Mouse (Mus musculus) central nervous system, embryonic 11.5 days (tissue): ENCODE data around the gene Thoc5. TPM values are rescaled to one million over a fixed set of nuclear protein-coding genes. Genes with fewer than 3 reads are reported as not detected.

Source experiments
- polyA plus RNA-seq: library from polyadenylated mRNA; depleted of rRNA; stranded (reverse); fragments of >200 nt; gene quantifications from 2 replicates; pipeline ENCODE4 v1.2.3, GENCODE M21; 2012; rRNA removed

The Thoc5 gene
- polyA plus RNA-seq = 56.6 and 58.4 TPM in 2 replicates

DNA sequence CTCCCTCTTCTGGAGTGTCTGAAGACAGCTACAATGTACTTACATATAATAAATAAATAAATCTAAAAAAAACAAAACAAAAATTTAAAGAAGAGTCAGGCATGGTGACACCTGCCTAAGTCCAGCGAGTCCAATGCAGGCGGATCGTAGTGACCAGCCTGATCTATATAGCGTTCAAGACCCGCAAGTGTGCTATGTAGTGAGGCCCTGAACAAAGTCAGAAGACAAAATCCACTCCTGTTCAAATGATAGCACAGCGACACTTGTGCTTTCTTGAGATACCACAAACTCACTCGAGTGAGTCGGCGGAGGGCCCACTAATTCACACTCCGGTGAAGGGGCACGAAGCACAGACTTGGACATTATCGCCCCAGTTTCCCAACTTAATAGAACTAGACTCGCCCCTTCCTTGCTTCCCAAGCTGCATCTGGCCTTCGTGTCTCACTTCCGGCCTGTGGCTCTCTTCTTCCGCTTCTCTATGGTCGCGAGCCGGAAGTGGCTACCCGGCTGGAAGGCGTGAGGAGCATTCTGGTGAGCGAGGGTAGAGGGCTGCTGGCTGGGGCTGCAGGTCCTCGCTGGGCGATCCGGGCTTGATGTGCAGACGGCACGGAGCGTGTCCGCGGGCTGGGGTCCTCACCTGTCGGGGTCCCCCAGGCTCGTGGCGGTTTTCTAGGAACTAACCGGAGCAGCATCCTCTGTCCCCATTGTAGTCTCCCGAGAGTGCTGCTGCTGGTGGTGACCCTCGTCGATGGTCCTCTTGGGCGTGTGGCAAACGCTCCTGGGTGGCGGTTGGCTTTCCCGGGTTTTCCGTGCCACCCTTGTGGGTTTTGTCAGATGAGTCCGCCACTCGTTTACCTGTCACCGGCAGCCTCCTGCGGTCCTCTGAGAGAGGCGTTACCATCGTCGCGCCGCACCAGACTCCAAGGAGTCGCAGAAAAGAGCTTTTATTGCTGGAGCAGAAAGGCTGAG lies at the start of gene Thoc5:
Gene Thoc5 (plus strand): TSS at position 473 of the 969 bp plus-strand sequence.

GRCm38 (mm10) chr11:4849258-4849943 lies 45.7 kb upstream of the Thoc5 start, which contains the start of gene Nf2:
Gene Nf2, minus strand, starts transcription at chr11:4849536.

DNA sequence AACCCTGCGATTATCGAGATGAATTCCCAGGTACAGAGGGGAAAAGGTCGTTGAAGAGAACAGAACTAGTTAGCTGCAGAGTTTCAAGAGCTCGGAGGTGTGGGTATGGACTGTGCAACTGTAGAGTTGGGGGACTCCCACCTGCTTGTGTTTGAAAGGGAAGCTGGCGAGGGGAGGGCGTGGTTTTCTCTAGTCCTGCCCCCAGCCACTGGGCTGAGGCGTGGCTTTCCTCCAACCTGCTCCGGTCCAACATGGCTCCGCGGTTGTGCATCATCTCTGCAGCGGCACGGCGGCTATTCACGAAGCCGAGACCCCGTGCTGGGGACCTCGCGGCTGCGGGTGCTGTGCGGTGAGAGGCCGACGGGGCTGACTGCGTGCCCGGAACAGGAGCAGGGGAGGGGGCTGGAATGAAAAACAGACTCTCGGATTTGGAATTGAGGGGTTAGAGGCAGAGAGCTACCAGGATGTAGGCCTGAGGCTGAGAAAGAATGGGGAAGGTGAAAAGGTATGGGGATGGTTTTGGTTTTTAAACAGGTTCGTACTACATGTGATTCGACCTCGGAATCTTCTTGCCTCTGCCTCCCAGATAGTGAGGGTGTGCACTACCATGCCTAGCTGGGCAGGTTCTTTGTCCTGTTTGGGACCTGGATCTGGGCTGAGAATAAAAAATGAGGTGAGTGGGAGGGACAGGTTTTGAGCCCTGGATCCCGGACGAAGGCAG lies 21.2 kb upstream of the Thoc5 start, which contains the start of gene Nipsnap1:
Gene Nipsnap1 (plus strand): TSS at position 197 of the 721 bp plus-strand sequence.

GRCm38 (mm10) chr11:4947813-4948174 lies 52.7 kb downstream of the Thoc5 start, which contains the start of gene Nefh:
Gene Nefh, minus strand, starts transcription at chr11:4948064.

Other genes starting within 250 kb of the Thoc5 start
- gene Uqcr10, start 191.0 kb upstream of the Thoc5 start, polyA plus RNA-seq = 378 and 669 TPM in 2 replicates
- gene Zmat5, start 190.6 kb upstream of the Thoc5 start, polyA plus RNA-seq = 43.1 and 52.1 TPM in 2 replicates
- 0.92 and 1.8 TPM in 2 replicates for gene Cabp7, start 148.5 kb upstream of the Thoc5 start, polyA plus RNA-seq
- 68.3 and 69.6 TPM in 2 replicates for gene Nf2, start 45.8 kb upstream of the Thoc5 start, polyA plus RNA-seq
- 64.9 and 65.5 TPM in 2 replicates for gene Nipsnap1, start 21.4 kb upstream of the Thoc5 start, polyA plus RNA-seq
- 0.58 and 0.79 TPM in 2 replicates for gene Nefh, start 52.7 kb downstream of the Thoc5 start, polyA plus RNA-seq
- gene Ap1b1, start 91.5 kb downstream of the Thoc5 start, polyA plus RNA-seq = 58.1 and 67.2 TPM in 2 replicates
- 0.50 and 0.76 TPM in 2 replicates for gene Rasl10a, start 162.8 kb downstream of the Thoc5 start, polyA plus RNA-seq
- 28.4 and 31.2 TPM in 2 replicates for gene Gas2l1, start 170.0 kb downstream of the Thoc5 start, polyA plus RNA-seq
- 20.6 and 31.5 TPM in 2 replicates for gene Rhbdd3, start 203.6 kb downstream of the Thoc5 start, polyA plus RNA-seq
- gene Ewsr1, start 203.9 kb downstream of the Thoc5 start, polyA plus RNA-seq = 818 and 2,156 TPM in 2 replicates